Mouse (Mus musculus): Measurements from ENCODE around the gene Fabp3. TPM values are rescaled to one million over a fixed set of nuclear protein-coding genes. Genes with fewer than 3 reads are reported as not detected.

Gene Fabp3
- polyA plus RNA-seq, 1 experiment from 2014 or later, result 1.5 TPM

DNA sequence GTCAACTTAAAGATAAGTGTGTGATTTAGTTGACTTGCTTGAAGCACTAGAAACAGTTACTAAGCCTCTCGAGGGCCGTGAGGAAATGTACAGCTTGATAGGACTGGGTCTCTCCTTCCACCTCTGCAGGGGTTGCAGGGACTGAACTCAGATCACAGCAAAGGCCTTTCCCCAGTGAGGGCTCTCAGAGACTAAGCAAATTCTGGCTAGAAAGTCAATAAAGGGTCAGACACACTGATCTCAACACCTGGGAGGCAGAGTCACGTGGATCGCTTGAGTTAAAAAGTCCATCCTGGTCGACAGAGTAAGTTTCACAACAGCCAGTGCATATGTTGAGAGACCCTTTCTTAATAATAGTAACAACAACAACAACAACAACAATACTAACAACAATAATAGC lies 27.5 kb downstream of the Fabp3 start:
- H3K27me3 ChIP-seq, result no peaks in the 10 kb centered on the region
- ATAC-seq (ENCODE audit: low read depth), result peak; percentile 53; the same call in 1 of the 2 replicates
- peaks cover 40% of the 10 kb centered on the region for H3K36me3 ChIP-seq
- no peak overlapping the region for H3K4me2 ChIP-seq
- no peak for DNase-seq
- 75% methylated on average over 5 of the region's 5 CpGs for WGBS (ENCODE audit: insufficient replicate concordance)
- no peak overlapping the region for H3K9ac ChIP-seq
- no peak overlapping the region for H3K27ac ChIP-seq
- H3K4me1 ChIP-seq (replicated peaks), result no peaks in the 10 kb centered on the region
- H3K4me3 ChIP-seq (replicated peaks), result no peak overlapping the region
- no peaks in the 10 kb centered on the region for H3K9me3 ChIP-seq (replicated peaks)

DNA sequence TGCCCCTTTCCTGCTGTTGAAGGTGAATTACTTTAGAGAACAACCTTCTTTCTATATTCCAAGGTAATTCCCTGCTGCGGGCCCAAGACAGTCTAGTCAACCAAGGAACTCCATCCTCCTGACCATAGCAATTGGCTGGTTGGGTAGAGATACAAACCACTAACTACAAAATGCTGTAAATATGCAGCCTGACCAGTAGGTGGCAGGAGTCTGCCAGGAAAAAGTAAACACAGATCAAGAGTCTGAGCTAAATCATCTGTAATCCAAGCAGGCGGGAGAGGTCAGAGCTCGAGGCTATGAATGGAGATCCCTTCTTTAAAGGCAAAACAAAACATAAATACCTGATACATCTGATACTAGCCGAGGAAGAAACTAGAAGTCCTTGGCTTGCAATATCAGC lies 33.3 kb downstream of the Fabp3 start:
- Histone ChIP-seq H3K9me3 (replicated peaks) (no peaks in the 10 kb centered on the region), H3K36me3 (peaks cover 36% of the 10 kb centered on the region), H3K4me3 (replicated peaks) (no peak overlapping the region), H3K9ac (no peak overlapping the region), H3K4me1 (replicated peaks) (no peaks in the 10 kb centered on the region), H3K27me3 (no peaks in the 10 kb centered on the region), H3K4me2 (no peak overlapping the region), H3K27ac (no peak overlapping the region)
- DNase-seq, result peak; percentile 46
- peak; percentile 39; the same call in 1 of the 2 replicates for ATAC-seq (ENCODE audit: low read depth)
- WGBS (ENCODE audit: insufficient replicate concordance), result 18% methylated on average over 4 of the region's 4 CpGs

DNA sequence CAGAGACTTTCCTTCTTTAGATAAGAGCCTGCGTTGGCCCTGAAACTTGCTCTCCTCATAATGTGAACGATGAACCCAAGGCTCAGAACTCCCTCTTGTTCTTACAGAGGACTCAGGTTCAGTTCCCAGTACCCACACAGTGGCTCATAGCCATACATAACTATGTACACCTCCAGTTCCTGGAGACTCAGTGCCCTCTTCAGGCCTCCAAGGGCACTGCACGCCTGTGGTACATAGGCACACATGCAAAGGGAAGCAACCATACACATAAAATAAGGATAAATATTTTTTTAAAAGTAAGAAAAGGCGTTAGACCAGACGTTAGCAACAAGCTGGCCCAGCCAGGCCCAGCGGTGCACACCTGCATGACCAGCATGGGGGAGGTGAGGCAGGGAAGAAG lies 41.3 kb downstream of the Fabp3 start:
- Histone ChIP-seq H3K4me3 (replicated peaks) (no peak overlapping the region), H3K27me3 (no peaks in the 10 kb centered on the region), H3K9me3 (replicated peaks) (no peaks in the 10 kb centered on the region), H3K36me3 (peaks cover 77% of the 10 kb centered on the region), H3K27ac (no peak overlapping the region), H3K9ac (no peak overlapping the region), H3K4me2 (no peak overlapping the region), H3K4me1 (replicated peaks) (peaks cover 14% of the 10 kb centered on the region)
- ATAC-seq (ENCODE audit: low read depth) (no peak), DNase-seq (no peak)
- WGBS (ENCODE audit: insufficient replicate concordance), result 82% methylated on average over 6 of the region's 6 CpGs

DNA sequence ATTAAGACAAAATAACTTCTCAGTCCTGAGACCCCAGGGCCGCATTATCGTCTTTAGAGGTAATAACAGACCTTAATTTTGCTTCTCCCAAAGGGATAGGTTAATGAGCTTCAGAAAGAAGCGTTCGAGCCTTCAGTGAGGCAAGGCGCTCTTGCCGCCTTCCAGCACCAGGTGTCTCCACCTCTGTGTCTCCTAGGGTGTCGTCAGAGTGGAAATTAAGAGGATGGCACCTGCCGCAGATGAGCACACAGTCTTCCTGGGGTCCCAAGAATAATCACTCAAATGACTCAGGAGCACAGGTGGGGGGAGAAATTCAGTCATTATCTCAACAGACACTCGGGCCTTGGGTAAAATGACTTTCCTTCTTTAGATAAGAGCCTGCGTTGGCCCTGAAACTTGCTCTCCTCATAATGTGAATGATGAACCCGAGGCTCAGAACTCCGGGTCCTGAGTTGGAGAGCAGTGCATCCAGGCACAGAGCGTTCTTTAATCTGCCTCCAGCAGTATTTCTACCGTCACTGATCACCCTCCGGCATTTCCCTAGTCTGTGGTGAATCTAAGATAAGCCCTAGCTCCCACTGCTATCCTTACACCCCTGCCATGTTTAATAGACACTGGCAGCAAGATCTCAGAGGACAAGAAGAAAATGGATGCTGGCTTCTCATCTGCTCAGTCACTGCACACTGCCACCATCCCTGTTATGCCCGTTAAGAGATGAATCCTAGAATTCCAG lies 42.5 kb downstream of the Fabp3 start:
- peak; percentile 72 for ATAC-seq (ENCODE audit: low read depth)
- peaks cover 14% of the 10 kb centered on the region for H3K4me1 ChIP-seq (replicated peaks)
- DNase-seq, result peak; percentile 9
- no peak overlapping the region for H3K4me3 ChIP-seq (replicated peaks)
- 0 out of 2 replicates have a peak overlapping the region, but pooled peaks have one; percentile 8 for H3K4me2 ChIP-seq
- H3K36me3 ChIP-seq, result peaks cover 79% of the 10 kb centered on the region
- peak overlapping the region; percentile 6; the same call in 1 of the 2 replicates for H3K9ac ChIP-seq
- WGBS (ENCODE audit: insufficient replicate concordance), result 67% methylated on average over 16 of the region's 16 CpGs
- no peaks in the 10 kb centered on the region for H3K27me3 ChIP-seq
- no peaks in the 10 kb centered on the region for H3K9me3 ChIP-seq (replicated peaks)
- peak overlapping the region; percentile 38; the same call in 1 of the 2 replicates for H3K27ac ChIP-seq

DNA sequence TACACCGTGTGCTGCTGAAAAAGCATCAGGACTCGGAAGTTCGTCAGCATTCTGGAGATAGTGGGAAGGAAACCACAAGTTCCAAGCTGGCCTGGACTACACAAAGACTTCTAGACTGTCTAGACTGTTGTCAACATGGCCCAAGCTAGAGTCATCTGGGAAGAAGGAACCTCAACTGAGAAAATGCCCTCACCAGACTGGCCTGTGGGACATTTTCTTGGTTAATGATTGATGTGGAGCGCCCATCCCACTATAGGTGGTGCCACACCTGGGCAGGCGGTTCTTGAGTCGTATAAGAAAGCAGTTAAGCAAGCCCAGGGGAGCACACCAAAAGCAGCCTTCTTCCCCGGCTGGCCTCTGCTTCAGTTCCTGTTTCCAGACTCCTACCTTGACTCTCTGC lies 44.2 kb downstream of the Fabp3 start:
- Histone ChIP-seq H3K4me2 (no peak overlapping the region), H3K9me3 (replicated peaks) (no peaks in the 10 kb centered on the region), H3K27me3 (no peaks in the 10 kb centered on the region), H3K4me1 (replicated peaks) (peaks cover 15% of the 10 kb centered on the region), H3K4me3 (replicated peaks) (no peak overlapping the region), H3K9ac (no peak overlapping the region), H3K27ac (no peak overlapping the region), H3K36me3 (peaks cover 85% of the 10 kb centered on the region)
- DNase-seq, result no peak
- WGBS (ENCODE audit: insufficient replicate concordance), result 81% methylated on average over 7 of the region's 7 CpGs
- ATAC-seq (ENCODE audit: low read depth), result no peak

DNA sequence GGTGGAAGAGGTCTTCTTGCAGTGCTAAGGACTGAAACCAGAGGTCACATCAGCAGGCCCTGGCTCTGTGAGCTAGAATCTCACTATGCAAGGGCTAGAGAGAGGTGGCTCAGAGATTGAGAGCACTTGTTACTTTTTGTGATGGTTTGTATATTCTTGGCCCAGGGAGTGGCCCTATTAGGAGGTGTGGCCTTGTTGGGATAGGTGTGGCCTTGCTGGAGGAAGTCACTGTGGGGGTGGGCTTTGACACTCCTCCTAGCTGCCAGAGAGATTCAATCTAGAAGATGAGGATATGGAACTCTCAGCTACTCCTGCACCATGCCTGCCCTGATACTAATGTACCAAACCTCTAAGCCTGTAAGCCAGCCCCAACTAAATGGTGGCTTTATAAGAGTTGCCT lies 49.6 kb downstream of the Fabp3 start:
- Histone ChIP-seq H3K36me3 (peaks cover 42% of the 10 kb centered on the region), H3K4me3 (replicated peaks) (no peak overlapping the region), H3K27me3 (no peaks in the 10 kb centered on the region), H3K9me3 (replicated peaks) (no peaks in the 10 kb centered on the region), H3K9ac (peak overlapping the region; percentile 5; the same call in 1 of the 2 replicates), H3K27ac (peak overlapping the region; percentile 9), H3K4me1 (replicated peaks) (peaks cover 38% of the 10 kb centered on the region), H3K4me2 (peak overlapping the region; percentile 80)
- DNase-seq (peak; percentile 23), ATAC-seq (ENCODE audit: low read depth) (no peak)

DNA sequence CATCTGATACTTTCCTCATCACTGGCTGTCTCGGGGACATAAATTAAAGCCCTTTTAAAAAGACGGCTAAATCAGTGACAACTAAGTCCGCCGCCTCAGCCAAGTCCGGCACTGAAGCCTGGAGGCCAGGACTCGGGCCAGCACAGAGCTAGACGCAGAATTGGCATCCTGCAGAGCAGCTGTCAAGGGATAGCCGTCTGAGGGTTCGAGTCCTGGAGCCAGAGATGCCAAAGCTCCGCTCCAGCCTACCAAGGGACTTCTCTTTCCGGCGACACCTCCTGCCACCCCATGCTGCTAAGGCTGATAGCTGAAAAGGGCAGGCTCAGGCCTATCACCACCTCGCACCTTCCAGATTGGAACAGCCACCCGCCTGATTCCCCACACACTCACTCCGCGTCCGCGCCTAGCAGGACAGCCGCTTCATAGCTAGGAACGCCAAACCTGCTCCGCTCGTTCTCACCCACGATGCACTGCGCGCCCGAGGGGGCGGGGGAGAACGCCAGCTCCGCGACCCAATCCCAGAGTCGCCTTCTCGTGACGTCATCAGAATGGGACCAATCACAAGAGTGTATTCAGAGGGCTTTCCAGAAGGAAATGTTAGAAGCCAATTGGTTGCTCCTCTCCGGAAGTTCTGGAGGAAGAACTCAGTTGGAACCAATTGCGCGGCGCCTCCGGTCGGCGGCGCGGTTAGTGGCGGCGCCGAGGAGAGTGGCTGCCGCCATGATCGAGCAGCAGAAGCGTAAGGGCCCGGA lies 51.3 kb downstream of the Fabp3 start, which contains the start of the genes Zcchc17 and Snrnp40:
TSS of gene Zcchc17 (minus strand) at position 458 of the 752 bp plus-strand sequence.
TSS of gene Snrnp40 (plus strand) at position 647 of the 752 bp plus-strand sequence.
- peaks cover 42% of the 10 kb centered on the region for H3K36me3 ChIP-seq
- no peaks in the 10 kb centered on the region for H3K9me3 ChIP-seq (replicated peaks)
- DNase-seq, result peak; percentile 99
- H3K27me3 ChIP-seq, result no peaks in the 10 kb centered on the region
- H3K4me1 ChIP-seq (replicated peaks), result peaks cover 38% of the 10 kb centered on the region
- H3K4me2 ChIP-seq, result peak within 1 kb of the TSS; percentile 80
- peak within 1 kb of the TSS; percentile 90 for H3K4me3 ChIP-seq (replicated peaks)
- H3K27ac ChIP-seq, result peak within 1 kb of the TSS; percentile 91
- H3K9ac ChIP-seq, result peak within 1 kb of the TSS; percentile 91
- WGBS (ENCODE audit: insufficient replicate concordance), result under 1% methylated on average over 49 of the region's 49 CpGs
- peak; percentile 95 for ATAC-seq (ENCODE audit: low read depth)

DNA sequence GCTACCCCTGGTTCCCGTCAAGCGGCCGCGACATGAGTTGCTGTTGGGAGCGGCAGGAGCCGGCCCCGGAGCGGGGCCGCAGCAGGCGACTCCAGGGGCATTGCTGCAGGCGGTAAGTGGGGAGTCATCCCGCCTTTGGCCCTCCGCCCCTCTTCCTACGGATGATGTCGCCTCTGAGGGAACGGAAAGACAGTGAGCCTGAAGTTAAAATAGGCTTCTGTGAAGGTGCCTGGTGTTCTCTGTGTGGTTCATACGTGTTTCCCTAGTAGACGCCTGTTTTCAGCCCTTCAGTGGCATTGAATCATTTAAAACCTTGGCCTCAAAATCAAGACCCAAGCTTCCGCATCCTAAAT lies 51.8 kb downstream of the Fabp3 start:
- H3K36me3 ChIP-seq, result peaks cover 45% of the 10 kb centered on the region
- DNase-seq (no peak), ATAC-seq (ENCODE audit: low read depth) (no peak)
- peak overlapping the region; percentile 77 for H3K27ac ChIP-seq
- H3K4me3 ChIP-seq (replicated peaks), result peak overlapping the region; percentile 90
- H3K9ac ChIP-seq, result peak overlapping the region; percentile 91
- WGBS (ENCODE audit: insufficient replicate concordance), result under 1% methylated on average over 19 of the region's 19 CpGs
- no peaks in the 10 kb centered on the region for H3K27me3 ChIP-seq
- peak overlapping the region; percentile 80 for H3K4me2 ChIP-seq
- peaks cover 38% of the 10 kb centered on the region for H3K4me1 ChIP-seq (replicated peaks)
- no peaks in the 10 kb centered on the region for H3K9me3 ChIP-seq (replicated peaks)

Other genes with a start within 250 kb of the Fabp3 start
- 41.0 and 41.3 TPM in 2 replicates for gene Pef1, start 206.0 kb upstream of the Fabp3 start, polyA plus RNA-seq (2015; fragmentation: Nextera tagmentation; extraction: Ambion mirVana)
- gene Hcrtr1, start 169.2 kb upstream of the Fabp3 start, polyA plus RNA-seq (2015; fragmentation: Nextera tagmentation; extraction: Ambion mirVana), result 0.05 TPM in 1 of 2 replicates, not detected in the other
- 32.9 and 34.6 TPM in 2 replicates for gene Tinagl1, start 133.5 kb upstream of the Fabp3 start, polyA plus RNA-seq (2015; fragmentation: Nextera tagmentation; extraction: Ambion mirVana)
- gene Gm853, start 86.2 kb upstream of the Fabp3 start, polyA plus RNA-seq (2015; fragmentation: Nextera tagmentation; extraction: Ambion mirVana), result not detected in 2 replicates
- gene Serinc2, start 29.4 kb upstream of the Fabp3 start, polyA plus RNA-seq (2015; fragmentation: Nextera tagmentation; extraction: Ambion mirVana), result 0.99 and 1.6 TPM in 2 replicates
- not detected in 2 replicates for gene Gm10570, start 79 bp downstream of the Fabp3 start, polyA plus RNA-seq (2015; fragmentation: Nextera tagmentation; extraction: Ambion mirVana)
- gene Zcchc17, start 51.3 kb downstream of the Fabp3 start, polyA plus RNA-seq (2015; fragmentation: Nextera tagmentation; extraction: Ambion mirVana), result 50.2 and 57.6 TPM in 2 replicates
- gene Snrnp40, start 51.5 kb downstream of the Fabp3 start, polyA plus RNA-seq (2015; fragmentation: Nextera tagmentation; extraction: Ambion mirVana), result 94.0 and 96.3 TPM in 2 replicates

Measured in liver, embryonic 13.5 days (tissue).